Mouse (Mus musculus) right cerebral cortex, postnatal 4 days (tissue): ENCODE data around the gene Olfr1134.
"Not testable (repeated sequence)": the region's sequence is repeated elsewhere in the genome, so short reads cannot be mapped to it uniquely, and the experiment has no call there.

Experiments used
- DNase-seq: peaks from one replicate; pipeline ENCODE4 v3.0.0-alpha.2; 2022

Gene Olfr1134

DNA sequence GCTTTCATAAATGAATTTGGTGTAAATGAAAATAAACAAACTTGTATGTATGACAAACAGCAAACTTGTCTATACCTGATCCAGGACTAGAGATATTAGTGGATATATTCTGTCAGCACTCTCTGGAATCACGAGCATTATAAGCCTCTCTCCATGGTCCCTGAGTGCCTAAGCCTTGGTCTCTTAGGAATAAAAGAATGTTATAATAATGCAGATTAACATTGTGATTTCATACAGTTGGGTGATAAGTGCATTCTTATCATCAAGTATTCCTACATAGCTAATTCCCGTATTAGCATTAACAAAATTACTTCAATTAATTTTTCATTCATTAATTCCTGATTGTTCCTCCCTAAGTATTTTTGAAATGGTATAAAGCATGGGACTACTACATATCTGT is at the start of gene Olfr1134:
TSS of gene Olfr1134 (minus strand) at position 101 of the 400 bp plus-strand sequence.
- DNase-seq, result no peak

DNA sequence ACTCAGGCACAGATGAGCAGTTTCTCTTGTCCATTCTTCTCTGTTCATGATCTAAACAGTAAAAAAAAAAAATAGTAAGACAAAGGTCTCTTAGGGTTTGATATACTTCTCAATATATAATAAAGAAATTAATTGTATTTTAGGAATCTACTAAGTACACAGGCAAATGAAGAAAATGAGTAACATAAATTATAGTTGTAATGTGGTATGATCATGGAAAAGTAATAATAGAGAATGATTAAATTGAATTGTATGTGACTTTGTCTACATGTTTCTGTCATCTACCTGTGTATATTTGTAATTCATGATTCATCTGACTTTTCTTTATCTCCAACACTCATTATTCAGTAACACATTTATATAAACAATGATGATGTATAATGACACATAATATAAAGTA is 35.6 kb upstream of the Olfr1134 start, which contains the start of gene Olfr1136:
TSS of gene Olfr1136 (minus strand) at position 101 of the 400 bp plus-strand sequence.
- no peak for DNase-seq

DNA sequence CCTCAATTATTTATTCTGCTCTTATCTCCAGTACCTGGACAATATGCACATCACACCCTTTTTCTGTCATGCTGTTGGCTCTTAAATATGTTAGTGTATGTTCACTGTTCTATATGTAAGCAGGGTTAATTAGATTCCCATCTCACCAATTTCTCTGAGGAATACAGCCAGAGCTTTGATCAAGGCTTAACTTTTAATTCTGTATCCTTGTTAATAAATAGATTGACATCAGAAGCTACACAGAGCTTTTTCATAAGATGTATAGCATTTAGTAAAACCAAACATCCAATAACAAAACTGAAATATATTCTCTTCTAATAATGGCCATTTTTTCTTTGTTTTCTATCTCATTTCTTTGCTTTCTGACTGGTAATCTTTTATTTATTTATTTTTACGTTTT is 15.3 kb upstream of the Olfr1134 start, which contains the start of gene Olfr1135:
TSS of gene Olfr1135 (minus strand) at position 101 of the 400 bp plus-strand sequence.
- DNase-seq, result no peak

DNA sequence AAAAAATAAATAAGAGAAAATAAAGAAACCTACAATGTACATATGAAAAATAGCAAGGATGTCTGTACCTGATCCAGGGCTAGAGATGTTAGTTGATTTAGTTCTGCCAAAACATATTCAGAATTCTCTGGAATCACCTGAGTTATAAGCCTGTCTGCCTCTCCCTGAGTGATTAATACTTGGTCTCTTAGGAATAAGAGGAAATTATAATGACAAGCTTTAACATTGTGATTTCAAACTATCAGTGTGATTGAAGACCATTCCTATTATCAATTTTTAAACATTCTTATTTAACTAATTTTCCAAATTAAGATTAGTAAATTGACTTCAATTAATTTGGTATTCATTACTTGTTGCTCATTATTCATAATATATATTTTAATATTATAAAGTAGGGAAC is 11.0 kb downstream of the Olfr1134 start, which contains the start of gene Olfr1133:
TSS of gene Olfr1133 (minus strand) at position 101 of the 400 bp plus-strand sequence.
- DNase-seq, result no peak

DNA sequence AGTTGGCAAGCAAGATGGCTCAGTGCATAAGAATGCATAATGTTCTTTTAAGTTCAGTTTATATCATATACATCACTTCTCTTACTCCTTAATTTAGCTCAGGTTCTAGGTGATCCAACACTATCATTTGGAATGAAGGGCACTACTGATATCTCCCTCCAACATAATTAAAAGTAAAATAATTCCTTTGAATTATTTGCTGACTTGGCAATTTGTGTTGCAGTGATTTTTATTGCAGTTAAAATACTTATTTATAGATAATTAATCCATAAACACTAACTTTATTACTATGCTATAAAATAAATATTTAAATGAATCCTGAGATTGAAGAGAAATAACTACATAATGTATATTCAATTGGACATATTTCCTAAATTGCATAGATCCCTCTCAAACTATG is 15.8 kb downstream of the Olfr1134 start:
- no peak for DNase-seq

DNA sequence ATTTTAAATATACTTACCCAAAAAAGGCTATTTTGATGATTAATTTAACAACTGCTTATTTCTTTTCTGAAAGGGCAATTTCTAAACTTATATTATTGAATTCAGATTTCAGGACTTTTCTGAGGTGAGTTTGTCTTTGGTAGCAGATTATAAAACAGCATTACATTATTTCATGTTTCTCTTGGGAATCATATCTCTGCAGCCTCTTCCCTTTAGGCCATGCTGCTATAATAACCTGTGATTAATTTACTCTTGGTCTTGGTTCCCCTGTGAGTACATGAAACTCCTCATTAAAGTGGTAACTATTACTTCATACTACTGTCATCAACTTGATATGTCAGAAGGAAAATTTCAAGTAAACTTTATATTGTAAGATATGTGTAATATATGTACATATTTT is 20.8 kb downstream of the Olfr1134 start, which contains the start of gene Olfr1132:
TSS of gene Olfr1132 (minus strand) at position 101 of the 400 bp plus-strand sequence.
- DNase-seq, result no peak

DNA sequence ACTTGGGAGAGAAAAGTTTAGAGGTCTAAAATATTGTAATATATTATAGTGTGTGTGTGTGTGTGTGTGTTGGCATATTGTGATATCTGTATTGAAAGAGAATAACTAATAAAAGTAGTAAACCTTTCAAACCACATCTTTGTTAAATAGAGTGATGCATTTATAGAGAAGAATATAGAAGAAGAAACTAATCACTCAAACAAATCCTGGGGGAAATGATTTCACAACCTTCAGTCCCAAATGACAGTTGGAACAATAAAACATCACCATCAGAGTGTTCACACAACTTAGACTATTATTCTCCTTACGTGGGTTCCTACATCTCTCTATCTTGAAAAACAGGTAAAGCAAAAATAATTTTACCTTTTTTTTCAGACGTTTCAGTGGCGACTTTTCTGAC is 31.5 kb downstream of the Olfr1134 start, which contains the start of gene Olfr1131:
TSS of gene Olfr1131 (plus strand) at position 301 of the 400 bp plus-strand sequence.
- DNase-seq, result no peak

DNA sequence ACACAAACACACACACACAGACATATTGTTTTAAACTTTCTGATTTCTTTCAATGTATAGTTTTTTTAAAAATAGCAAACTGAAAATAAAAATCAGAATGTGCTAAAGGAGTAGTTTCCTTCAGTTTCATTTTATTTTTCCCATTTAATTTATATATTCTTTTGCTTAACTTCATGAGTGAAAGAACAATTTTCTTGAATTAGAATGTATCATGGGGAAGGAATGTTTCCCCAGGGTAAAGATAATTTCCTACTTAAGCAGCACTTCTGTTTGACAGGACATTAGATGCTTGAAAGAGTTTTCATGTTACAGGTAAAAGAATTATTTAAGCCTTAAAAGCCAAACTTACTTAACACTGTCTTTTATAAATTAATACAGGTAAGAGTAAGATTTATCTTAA is 52.3 kb downstream of the Olfr1134 start, which contains the start of gene Olfr1130:
TSS of gene Olfr1130 (plus strand) at position 301 of the 400 bp plus-strand sequence.
- DNase-seq, result not testable (repeated sequence)
